Mouse (Mus musculus) limb, embryonic 14.5 days (tissue): Measurements from ENCODE around the gene Tnnc2. TPM values are rescaled to one million over a fixed set of nuclear protein-coding genes. Genes with fewer than 3 reads are reported as not detected.
A peak's percentile ranks its signal among the peaks of the same experiment; 100 is the strongest.

Source experiments
- ATAC-seq: fragments of 200-750 bp; cut with Nextera tagmentation; 2 replicates; pipeline ENCODE4 v1.8.0; 2017; ENCODE audit warnings: low read depth, moderate number of reproducible peaks, moderate TSS enrichment; ENCODE audit not compliant: low FRiP score
- DNase-seq: peaks from one replicate; pipeline ENCODE4 v3.0.0-alpha.2; 2015; ENCODE audit warnings: low spot score
- H3K27ac ChIP-seq: fragments of 300-500 bp; sonication (generic); replicated peaks from 2 replicates; pipeline ENCODE4 v1.5.1; 2014; ENCODE audit warnings: low read depth, mild to moderate bottlenecking, low read length, moderate library complexity, mixed read lengths
- H3K27me3 ChIP-seq: fragments of 300-500 bp; sonication (generic); 2 replicates; pipeline ENCODE4 v1.6.1; 2014; ENCODE audit warnings: low read length, mixed read lengths; ENCODE audit not compliant: control insufficient read depth, insufficient read depth
- H3K36me3 ChIP-seq: fragments of 300-500 bp; sonication (generic); 2 replicates; pipeline ENCODE4 v1.6.1; 2014; ENCODE audit warnings: mild to moderate bottlenecking, low read length, moderate library complexity, mixed read lengths; ENCODE audit not compliant: control insufficient read depth, insufficient read depth
- H3K4me1 ChIP-seq: fragments of 300-500 bp; sonication (generic); 2 replicates; pipeline ENCODE4 v1.6.1; 2014; ENCODE audit warnings: antibody characterized with exemption, low read length, mixed read lengths; ENCODE audit not compliant: control insufficient read depth, insufficient read depth
- H3K4me2 ChIP-seq: fragments of 300-500 bp; sonication (generic); replicated peaks from 2 replicates; pipeline ENCODE4 v1.6.1; 2014; ENCODE audit warnings: low read depth, mild to moderate bottlenecking, low read length, moderate library complexity; ENCODE audit not compliant: severe bottlenecking
- H3K4me3 ChIP-seq: fragments of 300-500 bp; sonication (generic); replicated peaks from 2 replicates; pipeline ENCODE4 v1.5.1; 2014; ENCODE audit warnings: low read length
- H3K9ac ChIP-seq: fragments of 300-500 bp; sonication (generic); 2 replicates; pipeline ENCODE4 v1.6.1; 2014; ENCODE audit warnings: mild to moderate bottlenecking, low read depth, low read length, moderate library complexity; ENCODE audit not compliant: severe bottlenecking
- H3K9me3 ChIP-seq: fragments of 300-500 bp; sonication (generic); 2 replicates; pipeline ENCODE4 v1.6.1; 2016; ENCODE audit warnings: low read length; ENCODE audit not compliant: control insufficient read depth
- POLR2A ChIP-seq: fragments of 200-500 bp; IDR thresholded peaks from 2 replicates; pipeline ENCODE4 v1.8.0; 2012; ENCODE audit warnings: inconsistent platforms, mild to moderate bottlenecking, moderate library complexity, borderline replicate concordance; ENCODE audit not compliant: insufficient read depth, insufficient read length; ENCODE audit errors: extremely low read depth
- WGBS: fragments of 180-500 bp; shearing (Covaris S2); extraction: QIAGEN DNeasy Blood & Tissue Kit; methylation state at CpG from one replicate; pipeline ENCODE4 v1.1.7; 2014; 5-methylcytosine and 5-hydroxymethylcytosine counted together
- polyA plus RNA-seq, 2 experiments: library from polyadenylated mRNA; depleted of rRNA in 1 of 2; stranded (reverse) in 1 of 2; unstranded in 1 of 2; fragments of >200 nt; fragmentation: Nextera tagmentation in 1 of 2; extraction: Ambion mirVana in 1 of 2; gene quantifications; 2 replicates each; pipeline versions ENCODE4 v1.2.1 to v1.2.3; 2012 to 2014

Tnnc2 gene
- polyA plus RNA-seq, 2 experiments, result 322 to 401 TPM

DNA sequence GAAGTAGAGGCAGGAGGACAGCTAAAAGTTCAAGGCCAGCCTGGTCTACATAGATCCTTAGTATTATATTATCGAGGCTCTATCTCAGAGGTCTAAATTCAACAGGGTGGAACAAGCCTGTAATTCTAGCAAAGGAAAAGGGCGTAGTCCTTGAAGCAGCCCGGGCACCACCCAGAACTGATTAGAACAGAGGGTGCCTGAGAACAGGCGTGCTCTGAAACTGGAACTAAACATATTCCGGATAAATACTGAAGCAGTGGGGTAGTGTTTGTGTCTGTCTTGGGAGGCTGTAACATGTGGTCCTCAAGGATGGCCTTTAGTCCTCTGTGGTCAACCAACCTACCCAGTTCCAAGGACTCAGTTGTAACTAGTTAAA lies 5.8 kb downstream of the Tnnc2 start:
- no peak for TF ChIP-seq POLR2A
- 0 out of 2 replicates have a peak overlapping the region, but pooled peaks have one; percentile 3 for H3K27ac ChIP-seq
- 89% methylated on average over 5 of the region's 5 CpGs for WGBS

DNA sequence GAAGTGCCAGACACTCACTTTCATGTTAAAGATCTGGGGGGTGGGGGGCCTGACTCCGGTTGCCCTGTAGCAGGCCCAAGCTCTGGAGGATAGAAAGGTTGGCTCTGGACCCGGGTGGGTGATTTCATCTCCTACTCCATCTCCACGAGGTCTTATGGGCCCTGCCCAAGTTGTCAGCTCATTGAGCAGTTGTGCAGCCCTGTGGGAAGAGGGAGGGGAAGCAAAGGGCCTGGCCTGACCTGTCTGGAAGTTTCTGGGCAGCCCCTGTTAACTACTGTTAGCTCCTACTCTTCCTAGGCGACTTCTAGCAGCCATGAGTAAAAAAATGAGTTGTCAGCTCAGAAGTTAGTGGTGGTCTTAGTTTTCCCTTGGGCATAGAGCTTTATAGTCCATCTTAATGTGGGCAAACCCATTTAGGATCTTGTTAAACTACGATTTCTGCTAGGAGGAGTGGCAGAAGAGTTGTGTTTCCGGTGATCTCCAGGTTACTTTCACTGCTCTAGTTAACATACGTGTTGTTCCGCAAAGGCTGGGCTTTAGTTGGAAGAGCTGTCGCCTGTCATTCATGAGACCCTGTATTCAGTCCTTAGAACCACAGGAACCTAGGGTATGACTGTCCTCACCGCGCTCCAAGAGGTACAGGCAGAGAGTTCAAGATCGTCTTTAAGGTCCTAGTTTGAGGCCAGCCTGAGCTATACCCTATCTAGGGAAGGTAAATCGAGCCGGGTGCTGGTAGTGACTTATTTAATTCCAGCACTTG lies 6.4 kb downstream of the Tnnc2 start:
- Histone ChIP-seq H3K4me3 (no peak overlapping the region), H3K9me3 (no peaks in the 10 kb centered on the region), H3K36me3 (peaks cover 17% of the 10 kb centered on the region), H3K4me2 (no peak overlapping the region), H3K27me3 (no peaks in the 10 kb centered on the region), H3K27ac (0 out of 2 replicates have a peak overlapping the region, but pooled peaks have one; percentile 3), H3K4me1 (peaks cover 6% of the 10 kb centered on the region), H3K9ac (no peak overlapping the region)
- DNase-seq, result no peak
- no peak for TF ChIP-seq POLR2A
- no peak for ATAC-seq
- WGBS, result 80% methylated on average over 14 of the region's 14 CpGs

More for the DNA sequence above, 5.8 kb downstream of the Tnnc2 start:
- Histone ChIP-seq H3K4me3 (no peak overlapping the region), H3K27me3 (no peaks in the 10 kb centered on the region), H3K9me3 (no peaks in the 10 kb centered on the region), H3K9ac (no peak overlapping the region), H3K4me2 (no peak overlapping the region), H3K36me3 (peaks cover 16% of the 10 kb centered on the region), H3K4me1 (peaks cover 6% of the 10 kb centered on the region)
- no peak for ATAC-seq
- DNase-seq, result no peak

DNA sequence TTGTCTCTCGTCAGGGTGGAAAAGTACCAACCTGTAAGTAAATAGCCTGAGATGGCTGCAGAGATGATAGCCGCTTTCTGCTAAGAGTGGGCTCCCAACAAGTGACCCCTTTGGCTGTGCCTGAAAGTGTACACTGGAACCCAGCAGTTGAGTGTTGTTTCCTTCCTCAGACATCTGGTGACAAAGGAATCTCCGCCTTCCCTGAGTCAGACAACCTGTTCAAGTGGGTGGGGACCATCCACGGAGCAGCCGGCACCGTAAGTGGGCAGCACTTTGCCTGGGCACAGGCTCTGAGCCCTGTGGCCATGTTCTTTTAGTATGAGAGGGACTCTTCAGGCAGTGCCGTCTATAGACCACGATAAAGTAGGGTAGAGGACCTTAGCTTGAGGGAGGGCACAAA lies 8.6 kb downstream of the Tnnc2 start:
- Histone ChIP-seq H3K27ac (no peak overlapping the region), H3K36me3 (peaks cover 39% of the 10 kb centered on the region), H3K4me1 (peaks cover 6% of the 10 kb centered on the region), H3K9me3 (no peaks in the 10 kb centered on the region), H3K9ac (no peak overlapping the region), H3K4me2 (peak overlapping the region; percentile 72), H3K4me3 (peak overlapping the region; percentile 70), H3K27me3 (no peaks in the 10 kb centered on the region)
- 78% methylated on average over 8 of the region's 8 CpGs for whole genome bisulfite sequencing
- TF ChIP-seq POLR2A, result no peak
- no peak for ATAC-seq
- no peak for DNase-seq

DNA sequence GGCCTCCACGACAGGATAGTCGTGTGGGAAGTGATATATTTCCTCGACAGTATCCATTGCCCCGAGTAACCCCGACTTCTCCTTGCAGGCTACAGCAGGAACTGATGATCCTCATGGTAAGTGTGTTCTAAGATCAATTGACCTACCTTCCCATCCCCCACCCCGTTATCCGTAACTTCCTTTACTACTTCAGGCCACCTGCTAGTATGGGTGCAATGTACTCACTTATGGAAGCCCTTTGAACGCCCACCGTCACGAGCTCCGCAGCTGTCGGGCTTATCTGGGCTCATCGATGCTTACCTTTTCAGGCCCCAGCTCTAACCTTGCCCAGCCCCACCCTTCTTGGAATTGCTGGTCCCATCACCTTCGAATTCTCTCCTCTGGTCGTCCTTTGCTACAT lies 9.5 kb downstream of the Tnnc2 start:
- DNase-seq, result no peak
- H3K27me3 ChIP-seq, result no peaks in the 10 kb centered on the region
- no peak overlapping the region for H3K27ac ChIP-seq
- no peak for ATAC-seq
- 3% methylated on average over 15 of the region's 15 CpGs for WGBS
- no peak for TF ChIP-seq POLR2A
- H3K36me3 ChIP-seq, result peaks cover 48% of the 10 kb centered on the region
- peak overlapping the region; percentile 65 for H3K9ac ChIP-seq
- H3K9me3 ChIP-seq, result no peaks in the 10 kb centered on the region
- peak overlapping the region; percentile 70 for H3K4me3 ChIP-seq
- peak overlapping the region; percentile 72 for H3K4me2 ChIP-seq
- peaks cover 6% of the 10 kb centered on the region for H3K4me1 ChIP-seq

DNA sequence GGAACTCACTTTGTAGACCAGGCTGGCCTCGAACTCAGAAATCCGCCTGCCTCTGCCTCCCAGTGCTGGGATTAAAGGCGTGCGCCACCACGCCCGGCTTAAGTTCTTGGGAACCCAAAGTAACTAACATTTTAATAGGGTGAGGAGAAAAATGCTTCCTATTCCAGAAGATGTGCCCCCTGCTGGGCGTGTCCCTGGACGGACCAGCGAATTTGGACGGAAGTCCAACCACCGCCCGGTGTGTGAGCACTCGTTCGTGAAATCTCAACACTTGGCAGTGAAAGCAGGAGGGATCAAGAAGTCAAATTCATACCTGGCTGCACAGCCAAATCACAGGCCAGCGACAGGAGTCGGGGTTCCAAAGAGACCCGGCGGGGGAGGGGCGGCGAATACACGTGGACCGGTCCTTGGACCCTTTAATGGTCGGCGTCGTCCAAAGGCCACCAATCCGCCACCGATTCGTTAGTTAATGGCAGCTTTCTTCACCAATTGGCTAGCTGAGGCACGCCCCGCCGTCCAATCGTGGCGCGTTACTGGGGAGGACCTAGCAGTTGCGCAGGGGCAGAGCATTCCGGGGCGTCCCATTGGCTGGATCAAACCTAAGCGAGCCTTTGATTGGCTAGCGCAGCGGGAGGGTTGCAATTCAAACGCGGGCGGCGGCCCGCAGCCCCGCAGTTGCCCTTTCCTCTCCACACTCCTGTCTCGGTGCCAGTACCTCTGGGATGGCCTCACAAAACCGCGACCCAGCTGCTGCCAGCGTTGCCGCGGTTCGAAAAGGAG lies 10.3 kb downstream of the Tnnc2 start, which contains the start of gene Ube2c:
TSS of gene Ube2c (plus strand) at position 641 of the 780 bp plus-strand sequence.
- Histone ChIP-seq H3K9ac (peak within 1 kb of the TSS; percentile 65), H3K36me3 (peaks cover 55% of the 10 kb centered on the region), H3K27me3 (no peaks in the 10 kb centered on the region), H3K27ac (0 out of 2 replicates have a peak within 1 kb of the TSS, but pooled peaks have one; percentile 58), H3K4me3 (peak within 1 kb of the TSS; percentile 70), H3K9me3 (no peaks in the 10 kb centered on the region), H3K4me2 (peak within 1 kb of the TSS; percentile 72), H3K4me1 (peaks cover 6% of the 10 kb centered on the region)
- WGBS, result 2% methylated on average over 53 of the region's 53 CpGs
- peak; percentile 98 for ATAC-seq
- peak; percentile 99 for DNase-seq
- TF ChIP-seq POLR2A, result 0 out of 2 replicates have a peak, but pooled peaks have one; percentile 23
